In genomic region chr1:179802610-179803512, GRCm38 (mm10) we compare ENCODE assay signal across 8 mouse cellular contexts. TPM values are rescaled to one million over a fixed set of nuclear protein-coding genes. Genes with fewer than 3 reads are reported as not detected.
DNase-seq lines count a peak whose midpoint lies in the region; ATAC-seq and TF ChIP-seq lines count a peak whose summit lies in the region.

TSS of gene Gm10518 (plus strand) at chr1:179803376.

- H3K27me3 ChIP-seq in ES-Bruce4 (ENCODE audit: control insufficient read depth, insufficient read depth, low read length, poor library complexity, severe bottlenecking), result no peaks in the 10 kb centered on the region
- H3K27me3 ChIP-seq in forebrain, embryonic 10.5 days (ENCODE audit: poor library complexity, severe bottlenecking), result no peaks in the 10 kb centered on the region
- no peaks in the 10 kb centered on the region for H3K27me3 ChIP-seq in heart, embryonic 13.5 days (replicated peaks)
- no peaks in the 10 kb centered on the region for H3K27me3 ChIP-seq in liver, embryonic 13.5 days
- H3K27me3 ChIP-seq in neural tube, embryonic 11.5 days (ENCODE audit: control insufficient read depth, insufficient read depth, low read length), result no peaks in the 10 kb centered on the region

- H3K4me3 ChIP-seq in ES-Bruce4 (ENCODE audit: low read depth, low read length), result peak within 1 kb of the TSS; percentile 87
- peak within 1 kb of the TSS; percentile 95 for H3K4me3 ChIP-seq in forebrain, embryonic 10.5 days
- H3K4me3 ChIP-seq in heart, embryonic 13.5 days, result peak within 1 kb of the TSS; percentile 69
- H3K4me3 ChIP-seq in liver, embryonic 13.5 days (replicated peaks), result peak within 1 kb of the TSS; percentile 95
- peak within 1 kb of the TSS; percentile 95 for H3K4me3 ChIP-seq in neural tube, embryonic 11.5 days (ENCODE audit: low read depth, low read length)

- no peak for TF ChIP-seq POLR2A in ES-Bruce4 (IDR thresholded peaks at IDR 0.05; ENCODE audit: insufficient read depth, low read length)

- no peak for TF ChIP-seq EP300 in ES-Bruce4 (IDR thresholded peaks at IDR 0.05; ENCODE audit: insufficient read depth, low read depth, low read length)

- no peaks in the 10 kb centered on the region for H3K9me3 ChIP-seq in ES-Bruce4 (replicated peaks; ENCODE audit: control insufficient read depth, insufficient read depth, low read length, poor library complexity, severe bottlenecking)
- H3K9me3 ChIP-seq in forebrain, embryonic 10.5 days, result no peaks in the 10 kb centered on the region
- H3K9me3 ChIP-seq in heart, embryonic 13.5 days, result no peaks in the 10 kb centered on the region
- H3K9me3 ChIP-seq in liver, embryonic 13.5 days (replicated peaks), result no peaks in the 10 kb centered on the region
- no peaks in the 10 kb centered on the region for H3K9me3 ChIP-seq in neural tube, embryonic 11.5 days (ENCODE audit: control insufficient read depth, low read length)

- peak; percentile 59 for ATAC-seq in heart, embryonic 13.5 days (ENCODE audit: extremely low read depth, insufficient number of reproducible peaks, low FRiP score, low TSS enrichment)
- peak; percentile 73 for ATAC-seq in liver, embryonic 13.5 days (ENCODE audit: low read depth)
- peak; percentile 71 for ATAC-seq in neural tube, embryonic 11.5 days (ENCODE audit: insufficient read depth, low FRiP score, low TSS enrichment)

- peak within 1 kb of the TSS; percentile 89 for H3K4me2 ChIP-seq in heart, embryonic 13.5 days
- H3K4me2 ChIP-seq in liver, embryonic 13.5 days, result peak within 1 kb of the TSS; percentile 95
- H3K4me2 ChIP-seq in neural tube, embryonic 11.5 days (ENCODE audit: low read depth), result peak within 1 kb of the TSS; percentile 60

- DNase-seq in c-Kit-negative CD71-positive TER-119-positive erythroid progenitor cells, embryonic 14.5 days (ENCODE audit: low read depth, low spot score), result peak; percentile 64
- peak; percentile 63 for DNase-seq in forebrain, embryonic 10.5 days (ENCODE audit: extremely low spot score, low spot score)
- peak; percentile 77 for DNase-seq in kidney, postnatal 10 days
- peak; percentile 58 for DNase-seq in liver, embryonic 13.5 days
- DNase-seq in neural tube, embryonic 11.5 days (ENCODE audit: low spot score), result peak; percentile 62
- peak; percentile 71 for DNase-seq in thymus, postnatal 4 days

- no peak for TF ChIP-seq CTCF in ES-Bruce4 (IDR thresholded peaks at IDR 0.05; ENCODE audit: low read depth, low read length)

- H3K27ac ChIP-seq in ES-Bruce4 (ENCODE audit: insufficient read depth, low read length), result peak within 1 kb of the TSS; percentile 90
- peak within 1 kb of the TSS; percentile 95 for H3K27ac ChIP-seq in forebrain, embryonic 10.5 days
- H3K27ac ChIP-seq in heart, embryonic 13.5 days (replicated peaks), result peak within 1 kb of the TSS; percentile 98
- H3K27ac ChIP-seq in liver, embryonic 13.5 days, result peak within 1 kb of the TSS; percentile 100
- H3K27ac ChIP-seq in neural tube, embryonic 11.5 days (ENCODE audit: low read depth, low read length), result peak within 1 kb of the TSS; percentile 97

- peak within 1 kb of the TSS; percentile 97 for H3K9ac ChIP-seq in ES-Bruce4 (ENCODE audit: low read depth, poor library complexity, severe bottlenecking)
- peak within 1 kb of the TSS; percentile 97 for H3K9ac ChIP-seq in heart, embryonic 13.5 days
- H3K9ac ChIP-seq in liver, embryonic 13.5 days, result peak within 1 kb of the TSS; percentile 99
- peak within 1 kb of the TSS; percentile 94 for H3K9ac ChIP-seq in neural tube, embryonic 11.5 days (ENCODE audit: low read length)

- whole genome bisulfite sequencing in forebrain, embryonic 10.5 days, result under 1% methylated on average over 94 of the region's 94 CpGs
- under 1% methylated on average over 85 of the region's 94 CpGs for WGBS in heart, embryonic 13.5 days
- under 1% methylated on average over 89 of the region's 94 CpGs for WGBS in liver, embryonic 13.5 days (ENCODE audit: insufficient replicate concordance)
- WGBS in neural tube, embryonic 11.5 days, result under 1% methylated on average over 80 of the region's 94 CpGs

- H3K36me3 ChIP-seq in ES-Bruce4 (ENCODE audit: control insufficient read depth, insufficient read depth, low read length, poor library complexity, severe bottlenecking), result peaks cover 15% of the 10 kb centered on the region
- H3K36me3 ChIP-seq in forebrain, embryonic 10.5 days (replicated peaks), result peaks cover 22% of the 10 kb centered on the region
- peaks cover 15% of the 10 kb centered on the region for H3K36me3 ChIP-seq in heart, embryonic 13.5 days
- H3K36me3 ChIP-seq in liver, embryonic 13.5 days, result peaks cover 24% of the 10 kb centered on the region
- peaks cover 3% of the 10 kb centered on the region for H3K36me3 ChIP-seq in neural tube, embryonic 11.5 days (ENCODE audit: control insufficient read depth, insufficient read depth, low read length)

- H3K4me1 ChIP-seq in ES-Bruce4 (ENCODE audit: control insufficient read depth, insufficient read depth, low read length), result no peaks in the 10 kb centered on the region
- peaks cover 22% of the 10 kb centered on the region for H3K4me1 ChIP-seq in forebrain, embryonic 10.5 days
- H3K4me1 ChIP-seq in heart, embryonic 13.5 days, result peaks cover 25% of the 10 kb centered on the region
- H3K4me1 ChIP-seq in liver, embryonic 13.5 days (replicated peaks), result peaks cover 69% of the 10 kb centered on the region
- H3K4me1 ChIP-seq in neural tube, embryonic 11.5 days (ENCODE audit: control insufficient read depth, insufficient read depth, low read length), result peaks cover 11% of the 10 kb centered on the region

RNA-seq across cellular contexts. Expression of gene Gm10518, which starts in this region (rescaled TPM):
- polyA plus RNA-seq in ES-Bruce4 (2011; ENCODE audit: insufficient read depth, insufficient read length, low read depth, missing spikeins), result not detected in 2 replicates
- 0.17 and 0.23 TPM in 2 replicates for polyA plus RNA-seq in forebrain, embryonic 10.5 days (2016; fragmentation: Nextera tagmentation; extraction: Ambion mirVana)
- not detected in 2 replicates for polyA plus RNA-seq in heart, embryonic 13.5 days (2015; fragmentation: Nextera tagmentation; extraction: Ambion mirVana)
- polyA plus RNA-seq in liver, embryonic 13.5 days (2015; fragmentation: Nextera tagmentation; extraction: Ambion mirVana), result 0.10 and 0.24 TPM in 2 replicates
- 0.28 TPM in 1 of 2 replicates, not detected in the other for polyA plus RNA-seq in neural tube, embryonic 11.5 days (2014; fragmentation: Nextera tagmentation; extraction: Ambion mirVana)

Comparison
In these comparisons a context has a peak if more than half of its experiments do, and no peak if none do; other contexts are left out.
1. Peak in every context shown above with its lines: DNase-seq, ATAC-seq, H3K4me3 ChIP-seq and H3K27ac ChIP-seq.
2. Peak in DNase-seq, H3K4me3 ChIP-seq and H3K27ac ChIP-seq in forebrain, embryonic 10.5 days; RNA of the gene not detected or under 1 TPM.
3. Peak in ATAC-seq, H3K4me3 ChIP-seq, H3K27ac ChIP-seq, H3K9ac ChIP-seq and H3K4me2 ChIP-seq in heart, embryonic 13.5 days; RNA of the gene not detected or under 1 TPM.
4. Peak in DNase-seq, ATAC-seq, H3K4me3 ChIP-seq, H3K27ac ChIP-seq, H3K9ac ChIP-seq and H3K4me2 ChIP-seq in liver, embryonic 13.5 days; RNA of the gene not detected or under 1 TPM.
5. Peak in DNase-seq, ATAC-seq, H3K4me3 ChIP-seq, H3K27ac ChIP-seq, H3K9ac ChIP-seq and H3K4me2 ChIP-seq in neural tube, embryonic 11.5 days; RNA of the gene not detected or under 1 TPM.